Mouse (Mus musculus): ENCODE data around the gene Tnxb. TPM values are rescaled to one million over a fixed set of nuclear protein-coding genes. Genes with fewer than 3 reads are reported as not detected.
A peak's percentile ranks its signal among the peaks of the same experiment; 100 is the strongest.
"Not testable (repeated sequence)": the region's sequence is repeated elsewhere in the genome, so short reads cannot be mapped to it uniquely, and the experiment has no call there.

Gene Tnxb
- total RNA-seq, 1 experiment, result 0.18 TPM

DNA sequence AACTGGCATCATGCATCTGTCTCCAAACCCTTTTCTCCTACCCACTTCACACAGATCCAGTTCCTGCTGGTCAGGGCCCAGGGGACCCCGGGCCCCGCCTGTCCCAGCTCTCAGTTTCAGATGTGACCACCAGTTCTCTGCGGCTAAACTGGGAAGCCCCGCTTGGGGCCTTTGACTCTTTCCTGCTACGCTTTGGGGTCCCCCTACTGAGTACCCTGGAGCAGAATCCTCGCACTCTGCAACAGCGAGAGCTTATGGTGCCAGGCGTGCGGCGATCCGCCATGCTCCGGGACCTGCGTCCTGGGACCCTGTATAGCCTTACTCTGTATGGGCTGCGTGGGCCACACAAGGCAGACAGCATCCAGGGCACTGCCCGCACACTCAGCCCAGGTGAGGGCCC is 45.9 kb downstream of the Tnxb start:
- TF ChIP-seq ZC3H11A (IDR thresholded peaks at IDR 0.05; ENCODE audit: borderline replicate concordance, low read depth, low read length), result no peak
- no peak for TF ChIP-seq CHD2 (IDR thresholded peaks at IDR 0.05; ENCODE audit: low read depth, low read length)
- no peak for TF ChIP-seq ZNF384 (IDR thresholded peaks at IDR 0.05; ENCODE audit: low read depth, low read length)
- Histone ChIP-seq H3K36me3 (ENCODE audit: control insufficient read depth, insufficient read depth, low read length, poor library complexity, severe bottlenecking) (no peaks in the 10 kb centered on the region), H3K4me3 (ENCODE audit: insufficient read depth in 1 of 2, low read depth in 1 of 2, low read length in 2 of 2, poor library complexity in 1 of 2, severe bottlenecking in 1 of 2) (peak overlapping the region; percentile 28 to 40; a peak in 2 of 4 replicates), H3K9ac (ENCODE audit: insufficient read depth, low read depth, low read length, poor library complexity, severe bottlenecking) (peak overlapping the region; percentile 4; the same call in 1 of the 2 replicates), H3K27ac (ENCODE audit: insufficient read depth, low read depth, low read length, poor library complexity, severe bottlenecking) (no peak overlapping the region), H3K9me3 (ENCODE audit: control insufficient read depth, insufficient read depth, low read depth, low read length) (no peaks in the 10 kb centered on the region), H3K4me1 (ENCODE audit: control insufficient read depth in 2 of 2, insufficient read depth in 2 of 2, low read length in 2 of 2, poor library complexity in 1 of 2) (peaks cover 0 to 2% of the 10 kb centered on the region in 2 experiments; a peak in 1 of 4 replicates)
- in situ Hi-C loops (cut with MboI; ENCODE audit: low sequenced_read_pairs in 2 of 2, unreplicated experiment in 2 of 2), result no loop called here
- no peak for DNase-seq (ENCODE audit: low read depth, low spot score)

DNA sequence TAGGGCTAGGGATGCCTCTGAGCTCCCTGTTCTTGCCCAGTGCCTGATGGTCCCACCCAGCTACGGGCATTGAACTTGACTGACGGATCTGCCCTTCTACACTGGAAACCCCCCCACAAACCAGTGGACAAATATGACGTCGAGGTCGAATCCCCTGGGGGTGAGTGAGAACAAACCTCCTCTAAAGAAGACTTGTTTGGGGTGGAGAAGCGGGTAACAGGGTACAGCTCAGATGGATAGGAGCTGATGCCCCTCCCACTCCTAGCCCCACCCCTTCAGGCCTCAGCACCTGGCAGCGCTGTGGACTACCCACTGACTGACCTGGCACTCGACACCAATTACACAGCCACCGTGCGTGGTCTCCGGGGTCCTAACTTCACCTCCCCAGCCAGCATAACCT is 47.1 kb downstream of the Tnxb start:
- Histone ChIP-seq H3K36me3 (ENCODE audit: control insufficient read depth, insufficient read depth, low read length, poor library complexity, severe bottlenecking) (no peaks in the 10 kb centered on the region), H3K4me3 (ENCODE audit: insufficient read depth in 1 of 2, low read depth in 1 of 2, low read length in 2 of 2, poor library complexity in 1 of 2, severe bottlenecking in 1 of 2) (no peak overlapping the region), H3K9ac (ENCODE audit: insufficient read depth, low read depth, low read length, poor library complexity, severe bottlenecking) (no peak overlapping the region), H3K4me1 (ENCODE audit: control insufficient read depth in 2 of 2, insufficient read depth in 2 of 2, low read length in 2 of 2, poor library complexity in 1 of 2) (peaks cover 0 to 2% of the 10 kb centered on the region in 2 experiments; a peak in 1 of 4 replicates), H3K9me3 (ENCODE audit: control insufficient read depth, insufficient read depth, low read depth, low read length) (no peaks in the 10 kb centered on the region), H3K27ac (ENCODE audit: insufficient read depth, low read depth, low read length, poor library complexity, severe bottlenecking) (no peak overlapping the region)
- TF ChIP-seq CHD2 (IDR thresholded peaks at IDR 0.05; ENCODE audit: low read depth, low read length) (no peak), ZNF384 (IDR thresholded peaks at IDR 0.05; ENCODE audit: low read depth, low read length) (no peak), ZC3H11A (IDR thresholded peaks at IDR 0.05; ENCODE audit: borderline replicate concordance, low read depth, low read length) (no peak), MAFK (IDR thresholded peaks at IDR 0.05; ENCODE audit: insufficient read depth, low read depth, low read length) (no peak), HCFC1 (IDR thresholded peaks at IDR 0.05; ENCODE audit: borderline replicate concordance, insufficient read depth, low read length) (no peak)
- DNase-seq (ENCODE audit: low read depth, low spot score), result no peak
- in situ Hi-C loops (cut with MboI; ENCODE audit: low sequenced_read_pairs in 2 of 2, unreplicated experiment in 2 of 2), result no loop called here

GRCm38 (mm10) chr17:34719886-34720285 is 49.6 kb downstream of the Tnxb start:
- H3K9me3 ChIP-seq (ENCODE audit: control insufficient read depth, insufficient read depth, low read depth, low read length); in situ Hi-C loops (cut with MboI; ENCODE audit: low sequenced_read_pairs in 2 of 2, unreplicated experiment in 2 of 2); H3K9ac ChIP-seq (ENCODE audit: insufficient read depth, low read depth, low read length, poor library complexity, severe bottlenecking); H3K27ac ChIP-seq (ENCODE audit: insufficient read depth, low read depth, low read length, poor library complexity, severe bottlenecking); DNase-seq (ENCODE audit: low read depth, low spot score); H3K36me3 ChIP-seq (ENCODE audit: control insufficient read depth, insufficient read depth, low read length, poor library complexity, severe bottlenecking); H3K4me1 ChIP-seq (ENCODE audit: control insufficient read depth in 2 of 2, insufficient read depth in 2 of 2, low read length in 2 of 2, poor library complexity in 1 of 2); H3K4me3 ChIP-seq (ENCODE audit: insufficient read depth in 1 of 2, low read depth in 1 of 2, low read length in 2 of 2, poor library complexity in 1 of 2, severe bottlenecking in 1 of 2): not testable (repeated sequence)

- H3K4me3 ChIP-seq (ENCODE audit: insufficient read depth in 1 of 2, low read depth in 1 of 2, low read length in 2 of 2, poor library complexity in 1 of 2, severe bottlenecking in 1 of 2); in situ Hi-C loops (cut with MboI; ENCODE audit: low sequenced_read_pairs in 2 of 2, unreplicated experiment in 2 of 2); H3K9me3 ChIP-seq (ENCODE audit: control insufficient read depth, insufficient read depth, low read depth, low read length); H3K9ac ChIP-seq (ENCODE audit: insufficient read depth, low read depth, low read length, poor library complexity, severe bottlenecking); H3K4me1 ChIP-seq (ENCODE audit: control insufficient read depth in 2 of 2, insufficient read depth in 2 of 2, low read length in 2 of 2, poor library complexity in 1 of 2); H3K36me3 ChIP-seq (ENCODE audit: control insufficient read depth, insufficient read depth, low read length, poor library complexity, severe bottlenecking); DNase-seq (ENCODE audit: low read depth, low spot score); H3K27ac ChIP-seq (ENCODE audit: insufficient read depth, low read depth, low read length, poor library complexity, severe bottlenecking): not testable (repeated sequence)
Observed at GRCm38 (mm10) chr17:34722238-34722637, 51.9 kb downstream of the Tnxb start.

DNA sequence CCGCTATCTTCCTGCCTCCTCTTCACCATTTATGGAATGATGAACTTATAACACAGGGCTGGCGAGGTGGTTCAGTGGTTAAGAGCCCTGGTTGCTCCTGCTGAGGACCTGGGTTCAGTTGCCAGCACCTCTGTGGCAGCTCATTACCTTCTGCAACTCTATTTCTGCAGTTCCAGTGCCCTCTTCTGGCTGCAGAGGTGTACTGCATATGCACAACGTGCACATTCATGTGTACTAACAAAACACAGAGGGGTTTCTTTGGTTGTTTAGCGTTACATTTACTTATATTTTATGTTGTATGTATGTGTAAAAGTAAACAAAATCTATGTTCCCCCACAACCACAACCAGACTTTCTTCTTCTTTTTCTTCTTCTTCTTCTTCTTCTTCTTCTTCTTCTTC is 52.7 kb downstream of the Tnxb start:
- TF ChIP-seq CHD2 (IDR thresholded peaks at IDR 0.05; ENCODE audit: low read depth, low read length) (no peak), ZC3H11A (IDR thresholded peaks at IDR 0.05; ENCODE audit: borderline replicate concordance, low read depth, low read length) (no peak), MAFK (IDR thresholded peaks at IDR 0.05; ENCODE audit: insufficient read depth, low read depth, low read length) (no peak), ZNF384 (IDR thresholded peaks at IDR 0.05; ENCODE audit: low read depth, low read length) (no peak), HCFC1 (IDR thresholded peaks at IDR 0.05; ENCODE audit: borderline replicate concordance, insufficient read depth, low read length) (no peak)
- DNase-seq (ENCODE audit: low read depth, low spot score), result no peak
- no peaks in the 10 kb centered on the region for H3K4me1 ChIP-seq (ENCODE audit: control insufficient read depth in 2 of 2, insufficient read depth in 2 of 2, low read length in 2 of 2, poor library complexity in 1 of 2)
- no peak overlapping the region for H3K4me3 ChIP-seq (ENCODE audit: insufficient read depth in 1 of 2, low read depth in 1 of 2, low read length in 2 of 2, poor library complexity in 1 of 2, severe bottlenecking in 1 of 2)
- in situ Hi-C loops (cut with MboI; ENCODE audit: low sequenced_read_pairs in 2 of 2, unreplicated experiment in 2 of 2), result no loop called here
- no peak overlapping the region for H3K9ac ChIP-seq (ENCODE audit: insufficient read depth, low read depth, low read length, poor library complexity, severe bottlenecking)
- H3K9me3 ChIP-seq (ENCODE audit: control insufficient read depth, insufficient read depth, low read depth, low read length), result no peaks in the 10 kb centered on the region
- no peak overlapping the region for H3K27ac ChIP-seq (ENCODE audit: insufficient read depth, low read depth, low read length, poor library complexity, severe bottlenecking)
- no peaks in the 10 kb centered on the region for H3K36me3 ChIP-seq (ENCODE audit: control insufficient read depth, insufficient read depth, low read length, poor library complexity, severe bottlenecking)
